Mouse (Mus musculus): ENCODE results near the gene Inip.

DNA sequence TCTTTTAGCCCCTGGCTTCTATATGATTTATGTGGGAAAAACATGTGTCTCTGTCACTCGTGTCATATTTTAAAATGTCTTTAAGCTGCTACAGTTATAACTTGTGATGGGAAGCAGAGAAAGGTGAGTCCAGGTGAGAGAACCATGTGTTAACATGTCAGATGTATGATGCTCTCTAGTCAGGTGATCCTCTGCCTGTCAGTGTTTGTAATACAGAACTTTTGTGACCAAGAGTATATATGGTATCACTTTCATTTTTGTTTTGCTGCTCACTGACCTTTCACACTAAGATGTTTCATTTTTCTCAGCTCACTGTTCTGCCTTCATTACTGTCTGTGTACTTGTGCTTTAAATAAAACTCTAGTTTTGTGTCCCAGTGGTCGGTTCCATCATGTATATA, 72.5 kb downstream of the Inip start:
- TF ChIP-seq CTCF (IDR thresholded peaks at IDR 0.05; ENCODE audit: borderline replicate concordance, insufficient read depth, low read length) (no peak), POLR2A (IDR thresholded peaks at IDR 0.05; ENCODE audit: low read depth, low read length) (no peak)

Data from embryonic fibroblast, embryonic 13.5 days (primary cell).